Mouse (Mus musculus) gastrocnemius, postnatal 14 days (tissue): ENCODE measurements around the gene Zfp428. TPM values are rescaled to one million over a fixed set of nuclear protein-coding genes. Genes with fewer than 3 reads are reported as not detected.
"Not testable (repeated sequence)": the region's sequence is repeated elsewhere in the genome, so short reads cannot be mapped to it uniquely, and the experiment has no call there.

Experiments
- DNase-seq: peaks from one replicate; pipeline ENCODE4 v3.0.0; 2021; ENCODE audit warnings: mixed read lengths
- intact Hi-C: fragments of 180-260 bp; cut with DNase I; formaldehyde crosslinking; loops from one replicate; pipeline ENCODE4 v1.15.1; 2025; ENCODE audit warnings: low total_unique reads
- total RNA-seq, 2 experiments: library from RNA; stranded (reverse); gene quantifications; 2 replicates each; pipeline ENCODE4 v1.2.3; 2021

The Zfp428 gene
- total RNA-seq, 2 experiments from 2014 or later: 6.4 to 8.3 TPM

- intact Hi-C loops: loop anchor here (10.0 kb wide), 1 partner anchor 85 kb away; no protein-coding TSS in a partner anchor
- DNase-seq: no peak
These were observed 27.1 kb upstream of the Zfp428 start for GRCm38 (mm10) chr7:24479685-24480084.

- intact Hi-C loops: no loop called here
- DNase-seq: peak; percentile 27
These were observed 26.5 kb upstream of the Zfp428 start for GRCm38 (mm10) chr7:24480121-24480941.

- DNase-seq: no peak
- intact Hi-C loops: no loop called here
These were observed 25.8 kb upstream of the Zfp428 start for GRCm38 (mm10) chr7:24480986-24481473.

GRCm38 (mm10) chr7:24481474-24482207, 25.2 kb upstream of the Zfp428 start, which contains the start of gene Cadm4:
Gene Cadm4 (plus strand): TSS chr7:24482023.
- intact Hi-C loops: no loop called here
- DNase-seq: peak; percentile 81

- intact Hi-C loops: no loop called here
- DNase-seq: no peak
These were observed 24.4 kb upstream of the Zfp428 start for GRCm38 (mm10) chr7:24482208-24483020.

GRCm38 (mm10) chr7:24483291-24483690, 23.5 kb upstream of the Zfp428 start:
- intact Hi-C loops, DNase-seq: not testable (repeated sequence)

- no peak for DNase-seq
- intact Hi-C loops: no loop called here
These were observed 21.3 kb upstream of the Zfp428 start for GRCm38 (mm10) chr7:24485481-24485880.

- no peak for DNase-seq
- intact Hi-C loops: no loop called here
These were observed 20.1 kb upstream of the Zfp428 start for GRCm38 (mm10) chr7:24486654-24487130.

- no peak for DNase-seq
- intact Hi-C loops: no loop called here
These were observed 19.4 kb upstream of the Zfp428 start for GRCm38 (mm10) chr7:24487403-24487802.

- no peak for DNase-seq
- intact Hi-C loops: no loop called here
These were observed 18.5 kb upstream of the Zfp428 start for GRCm38 (mm10) chr7:24488303-24488702.

- no peak for DNase-seq
- intact Hi-C loops: no loop called here
These were observed 6.8 kb upstream of the Zfp428 start for GRCm38 (mm10) chr7:24499856-24500577.

GRCm38 (mm10) chr7:24500929-24501328, 5.9 kb upstream of the Zfp428 start:
- DNase-seq: no peak
- intact Hi-C loops: no loop called here

GRCm38 (mm10) chr7:24501492-24501891, 5.3 kb upstream of the Zfp428 start:
- intact Hi-C loops: no loop called here
- no peak for DNase-seq

- intact Hi-C loops: no loop called here
These were observed 2.8 kb upstream of the Zfp428 start for GRCm38 (mm10) chr7:24504004-24504403.

GRCm38 (mm10) chr7:24504868-24505267, 1.9 kb upstream of the Zfp428 start:
- intact Hi-C loops: no loop called here
- DNase-seq: no peak

More at GRCm38 (mm10) chr7:24504004-24504403, 2.8 kb upstream of the Zfp428 start:
- DNase-seq: no peak

GRCm38 (mm10) chr7:24505447-24506064, 1.2 kb upstream of the Zfp428 start:
- no peak for DNase-seq
- intact Hi-C loops: no loop called here

GRCm38 (mm10) chr7:24506065-24506459, 744 bp upstream of the Zfp428 start:
- intact Hi-C loops: no loop called here
- no peak for DNase-seq

GRCm38 (mm10) chr7:24506476-24506837, 349 bp upstream of the Zfp428 start:
- intact Hi-C loops: no loop called here
- DNase-seq: peak; percentile 57

- DNase-seq: no peak
- intact Hi-C loops: no loop called here
These were observed 914 bp downstream of the Zfp428 start for GRCm38 (mm10) chr7:24507726-24508114.
